Mouse (Mus musculus) hematopoietic stem cell, adult 5-6 weeks (primary cell): ENCODE measurements around the gene Gnas. TPM values are rescaled to one million over a fixed set of nuclear protein-coding genes. Genes with fewer than 3 reads are reported as not detected.

Source experiments
- ATAC-seq, 2 experiments: fragments of 125-278 bp in 1 of 2; replicated peaks in 1 of 2; 2 replicates each; pipeline ENCODE4 v1.8.0; 2016 to 2017; ENCODE audit warnings: inconsistent platforms in 2 of 2, mild to moderate bottlenecking in 2 of 2, moderate number of reproducible peaks in 2 of 2, low read depth in 1 of 2, moderate TSS enrichment in 1 of 2; ENCODE audit not compliant: low FRiP score in 2 of 2, poor library complexity in 2 of 2, severe bottlenecking in 2 of 2, insufficient read depth in 1 of 2, low TSS enrichment in 1 of 2
- total RNA-seq: library from RNA; stranded (forward); fragments of 172-1452, 232-1000 nt; gene quantifications from 2 replicates; pipeline ENCODE4 v1.2.3, GENCODE M21; 2017

Gnas gene
- total RNA-seq, 1 experiment from 2014 or later, result 262 TPM

DNA sequence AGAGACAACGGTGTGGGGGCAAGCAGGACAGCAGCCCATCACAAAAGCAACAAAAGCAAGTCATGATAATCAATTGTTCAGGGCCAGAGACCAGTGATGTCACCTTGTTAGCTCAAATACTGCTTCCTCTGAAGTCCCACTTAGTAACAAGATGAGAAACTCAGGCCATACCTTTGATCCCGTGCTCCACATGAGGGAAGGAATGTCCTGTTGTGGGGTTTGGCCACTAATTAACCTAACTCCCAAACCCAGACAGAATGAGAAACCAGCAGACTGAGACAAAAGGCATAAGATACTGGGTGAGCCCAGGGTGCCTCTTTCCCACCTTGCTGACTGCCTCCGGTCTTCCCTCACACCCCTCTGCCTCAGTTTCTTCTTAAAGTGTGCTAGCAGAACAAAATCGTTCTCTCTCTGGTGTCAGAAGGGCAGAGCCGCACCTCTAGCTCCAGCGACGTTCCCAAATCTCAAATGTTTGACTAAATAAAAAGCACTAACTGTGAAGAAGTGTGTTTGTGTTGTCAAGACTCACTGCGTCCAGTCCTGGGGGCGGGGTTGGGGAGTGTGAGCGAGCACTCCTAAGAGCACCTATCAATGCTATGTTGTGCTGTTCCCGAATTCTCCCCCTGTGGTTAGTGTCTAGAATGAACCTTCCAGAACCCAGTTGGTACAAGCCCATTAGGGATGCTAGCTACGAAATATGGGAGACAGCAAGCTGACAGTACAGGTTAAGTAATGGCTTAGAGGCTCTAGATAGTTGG lies 4.7 kb downstream of the Gnas start:
- ATAC-seq, result no peak

DNA sequence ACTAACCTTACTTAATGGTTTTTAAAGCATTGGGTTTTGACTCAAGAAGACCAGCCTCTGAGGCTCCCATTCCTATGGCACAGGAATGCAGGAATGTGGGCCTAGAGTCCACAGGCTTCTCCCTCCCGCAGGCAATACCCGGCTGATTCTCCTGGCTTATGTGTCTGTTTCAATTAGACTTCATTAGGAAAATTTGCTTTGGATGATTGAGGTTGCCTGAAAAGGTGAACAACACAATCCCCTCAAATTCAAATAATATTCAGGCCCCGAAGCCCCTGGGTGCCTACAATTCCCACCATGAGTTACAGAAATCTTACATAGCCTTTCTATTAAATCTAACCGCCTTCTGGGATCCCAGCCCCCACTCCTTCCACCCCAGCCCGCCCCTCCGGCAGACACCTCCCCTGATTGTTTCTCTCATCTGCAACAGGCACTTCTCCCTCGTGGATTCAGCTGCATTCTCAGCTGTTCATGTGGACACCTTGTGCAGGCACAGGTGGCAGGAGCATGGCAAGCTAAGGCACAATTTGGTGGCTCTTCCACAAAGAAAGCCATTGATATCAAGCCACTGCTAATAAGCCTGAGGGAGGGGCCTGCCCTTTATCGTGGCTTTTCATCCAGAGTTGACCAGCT lies 7.0 kb downstream of the Gnas start:
- no peak for ATAC-seq

DNA sequence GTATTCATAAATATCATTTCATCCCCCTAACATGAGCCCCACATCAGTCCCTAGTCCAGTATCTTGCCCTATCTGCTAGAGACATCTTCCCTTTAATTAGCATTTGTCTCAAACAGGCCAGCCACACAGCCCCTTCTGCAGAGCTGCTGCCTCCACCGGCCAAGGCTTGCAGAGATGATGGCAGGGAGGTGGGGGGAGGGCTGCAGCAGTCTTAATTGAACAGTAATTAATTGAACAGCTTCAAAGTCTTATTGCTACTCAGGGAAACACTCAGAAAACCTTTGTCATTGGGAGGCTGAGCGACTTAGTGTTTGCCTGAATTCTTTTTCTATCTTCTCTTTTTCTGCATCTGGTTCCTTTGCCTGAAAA lies 7.5 kb downstream of the Gnas start:
- no peak for ATAC-seq

DNA sequence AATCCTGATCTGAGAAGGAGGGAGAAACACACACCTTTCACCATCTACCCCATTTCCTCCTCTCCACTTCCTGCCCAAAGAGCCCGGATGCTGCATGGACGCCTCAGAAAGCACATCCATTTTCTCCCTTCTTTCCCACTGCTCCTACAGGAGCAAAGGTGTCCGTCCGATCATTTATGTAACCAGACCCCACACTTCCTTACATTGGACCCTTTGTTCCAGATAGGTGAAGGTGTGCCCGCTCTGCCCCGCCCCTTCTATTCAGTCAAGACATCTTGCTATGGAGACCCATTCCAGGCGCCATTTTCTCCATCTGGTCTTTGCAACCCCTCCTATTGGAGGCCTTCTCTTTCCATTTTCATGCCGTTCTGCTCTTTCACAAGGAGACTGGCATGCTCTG lies 10.3 kb downstream of the Gnas start:
- no peak for ATAC-seq

DNA sequence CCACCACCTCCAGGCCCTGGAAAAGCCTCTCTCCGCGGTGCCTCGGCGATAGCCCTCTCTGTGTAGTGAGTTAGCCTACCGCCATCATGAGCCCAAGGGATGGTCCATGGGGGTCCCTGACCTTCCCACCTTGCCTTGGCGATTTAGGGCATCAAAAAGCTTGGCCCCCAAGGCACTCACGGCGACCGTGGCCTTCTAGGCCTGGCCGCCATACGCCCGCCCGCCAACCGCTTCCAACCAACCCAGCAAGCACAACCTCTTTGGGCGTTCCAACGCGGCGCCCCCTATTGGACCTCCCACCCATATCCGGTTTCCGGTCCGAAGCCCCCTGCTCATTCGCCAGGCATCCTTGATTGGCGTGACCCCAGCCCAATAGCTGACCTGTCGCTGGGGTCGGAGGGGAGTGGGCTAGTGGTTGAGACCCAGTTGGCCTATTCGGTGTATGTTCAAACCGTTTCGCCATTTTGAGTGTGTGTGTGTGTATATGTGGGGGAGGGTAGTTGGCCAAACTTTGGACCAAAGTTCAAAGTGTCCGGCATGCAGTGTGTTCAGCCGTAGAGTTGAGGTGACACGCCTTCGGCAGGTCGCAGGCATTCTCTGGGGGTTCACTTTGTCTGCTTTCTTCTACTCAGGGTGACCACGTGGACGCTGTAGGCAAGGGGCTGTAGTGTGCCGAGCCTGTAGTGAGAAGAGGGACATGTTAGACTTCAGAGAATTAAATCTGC lies 11.2 kb downstream of the Gnas start:
- peak; percentile 13 to 20; a peak in 1 of 4 replicates for ATAC-seq

DNA sequence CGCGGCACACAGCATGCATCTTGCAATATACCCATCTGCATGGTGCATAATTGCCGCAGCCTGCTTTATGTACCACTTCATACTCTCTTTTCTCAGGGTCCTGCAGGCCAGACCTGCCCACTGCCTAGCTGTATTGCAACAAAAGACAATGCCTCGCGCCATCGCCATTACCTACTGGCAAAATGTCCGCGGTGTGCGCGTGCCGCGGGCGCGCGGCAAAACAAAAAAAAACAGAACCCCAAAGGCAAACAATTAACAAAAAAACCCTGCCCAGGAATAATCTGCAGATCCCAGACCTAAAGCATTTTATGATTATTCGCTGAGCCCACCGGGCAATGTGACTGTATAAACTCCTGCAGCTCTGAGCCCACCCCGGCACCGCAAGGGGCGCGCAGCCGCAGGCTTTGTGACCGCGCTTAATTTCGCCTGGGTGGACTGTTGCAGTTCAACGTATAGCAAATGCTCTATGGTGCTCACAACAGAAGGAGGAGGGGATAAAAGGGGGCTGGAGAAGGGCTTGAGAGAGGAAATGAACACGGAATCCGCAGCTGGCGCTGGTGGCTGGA lies 11.9 kb downstream of the Gnas start:
- no peak for ATAC-seq

DNA sequence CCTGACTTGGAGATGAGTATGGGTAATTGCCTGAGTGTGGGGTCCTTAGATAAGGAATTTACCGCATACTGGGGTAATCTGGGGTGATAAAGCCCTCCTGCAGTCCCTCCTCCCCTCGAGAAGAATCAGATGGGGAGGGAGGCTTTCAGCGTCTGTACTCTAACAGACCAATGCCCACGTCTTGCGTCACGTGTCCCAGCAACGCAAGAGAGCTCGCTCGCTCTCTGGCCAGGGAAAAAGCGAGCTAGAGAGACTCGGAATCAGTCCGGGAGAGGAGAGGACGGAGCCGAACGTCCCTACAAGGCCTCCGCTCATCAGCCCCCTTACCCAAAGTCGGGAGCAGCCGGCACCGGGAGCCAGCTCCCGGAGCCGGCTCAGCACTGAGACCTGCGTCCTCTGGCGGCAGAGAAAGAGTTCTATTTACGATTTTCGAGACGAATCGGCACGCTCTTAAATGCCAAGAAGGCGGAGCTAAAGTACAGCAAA lies 13.0 kb downstream of the Gnas start:
- no peak for ATAC-seq

DNA sequence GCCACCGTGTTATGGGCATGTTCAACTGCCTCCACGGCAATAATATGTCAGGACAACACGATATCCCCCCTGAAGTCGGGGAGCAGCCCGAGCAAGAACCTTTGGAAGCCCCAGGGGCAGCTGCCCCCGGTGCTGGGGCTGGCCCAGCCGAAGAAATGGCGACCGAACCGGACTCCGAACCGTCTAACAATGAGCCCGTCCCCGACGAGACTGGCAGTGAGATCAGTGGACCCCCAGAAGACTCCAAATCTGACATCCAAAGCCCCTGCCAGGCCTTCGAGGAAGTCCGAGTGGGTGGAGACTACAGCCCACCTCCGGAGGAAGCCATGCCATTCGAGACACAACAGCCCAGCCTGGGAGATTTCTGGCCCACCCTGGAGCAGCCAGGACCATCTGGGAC lies 13.7 kb downstream of the Gnas start:
- ATAC-seq, result no peak

DNA sequence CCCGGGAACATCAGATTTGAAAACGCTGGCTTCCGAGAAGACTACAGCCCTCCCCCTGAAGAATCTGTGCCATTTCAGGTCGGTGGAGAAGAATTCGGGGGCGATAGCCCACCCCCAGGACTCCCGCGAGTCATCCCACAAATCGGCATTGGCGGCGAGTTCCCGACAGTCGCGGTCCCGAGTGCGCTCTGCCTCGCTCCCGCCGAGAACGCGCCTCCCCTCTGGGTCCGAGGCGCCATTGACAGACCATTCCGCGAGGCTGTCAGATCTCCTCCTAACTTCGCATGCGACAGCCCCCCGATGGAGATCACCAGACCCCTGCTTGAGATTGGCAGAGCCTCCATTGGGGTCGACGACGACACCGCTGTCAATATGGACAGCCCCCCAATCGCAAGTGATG lies 14.4 kb downstream of the Gnas start:
- ATAC-seq, result no peak

DNA sequence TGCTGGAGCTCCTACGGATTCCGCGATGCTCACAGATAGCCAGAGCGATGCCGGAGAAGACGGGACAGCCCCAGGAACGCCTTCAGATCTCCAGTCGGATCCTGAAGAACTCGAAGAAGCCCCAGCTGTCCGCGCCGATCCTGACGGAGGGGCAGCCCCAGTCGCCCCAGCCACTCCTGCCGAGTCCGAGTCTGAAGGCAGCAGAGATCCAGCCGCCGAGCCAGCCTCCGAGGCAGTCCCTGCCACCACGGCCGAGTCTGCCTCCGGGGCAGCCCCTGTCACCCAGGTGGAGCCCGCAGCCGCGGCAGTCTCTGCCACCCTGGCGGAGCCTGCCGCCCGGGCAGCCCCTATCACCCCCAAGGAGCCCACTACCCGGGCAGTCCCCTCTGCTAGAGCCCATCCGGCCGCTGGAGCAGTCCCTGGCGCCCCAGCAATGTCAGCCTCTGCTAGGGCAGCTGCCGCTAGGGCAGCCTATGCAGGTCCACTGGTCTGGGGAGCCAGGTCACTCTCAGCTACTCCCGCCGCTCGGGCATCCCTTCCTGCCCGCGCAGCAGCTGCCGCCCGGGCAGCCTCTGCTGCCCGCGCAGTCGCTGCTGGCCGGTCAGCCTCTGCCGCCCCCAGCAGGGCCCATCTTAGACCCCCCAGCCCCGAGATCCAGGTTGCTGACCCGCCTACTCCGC lies 15.1 kb downstream of the Gnas start:
- ATAC-seq, result no peak

DNA sequence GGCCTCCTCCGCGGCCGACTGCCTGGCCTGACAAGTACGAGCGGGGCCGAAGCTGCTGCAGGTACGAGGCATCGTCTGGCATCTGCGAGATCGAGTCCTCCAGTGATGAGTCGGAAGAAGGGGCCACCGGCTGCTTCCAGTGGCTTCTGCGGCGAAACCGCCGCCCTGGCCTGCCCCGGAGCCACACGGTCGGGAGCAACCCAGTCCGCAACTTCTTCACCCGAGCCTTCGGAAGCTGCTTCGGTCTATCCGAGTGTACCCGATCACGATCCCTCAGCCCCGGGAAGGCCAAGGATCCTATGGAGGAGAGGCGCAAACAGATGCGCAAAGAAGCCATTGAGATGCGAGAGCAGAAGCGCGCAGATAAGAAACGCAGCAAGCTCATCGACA lies 15.6 kb downstream of the Gnas start:
- ATAC-seq, result no peak

DNA sequence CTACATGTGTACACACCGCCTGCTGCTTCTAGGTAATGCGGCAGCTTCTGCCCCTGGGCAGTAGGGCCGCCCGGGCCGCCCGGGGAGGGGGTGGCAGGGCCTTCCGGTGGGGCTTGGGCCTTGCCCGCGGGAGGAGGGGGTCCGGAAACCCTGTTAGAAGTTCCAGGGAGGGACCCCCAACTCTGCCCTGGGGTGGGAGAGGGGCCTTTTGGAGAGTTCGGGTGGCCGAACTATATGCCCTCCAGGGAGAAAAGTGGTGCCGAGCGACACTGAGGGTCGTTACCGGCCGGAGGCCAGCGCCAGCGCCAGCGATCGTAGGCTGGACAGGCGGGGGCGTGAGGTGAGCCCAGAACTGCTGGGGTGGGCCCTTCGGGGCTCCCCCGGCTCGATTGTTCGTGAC lies 16.1 kb downstream of the Gnas start:
- no peak for ATAC-seq

DNA sequence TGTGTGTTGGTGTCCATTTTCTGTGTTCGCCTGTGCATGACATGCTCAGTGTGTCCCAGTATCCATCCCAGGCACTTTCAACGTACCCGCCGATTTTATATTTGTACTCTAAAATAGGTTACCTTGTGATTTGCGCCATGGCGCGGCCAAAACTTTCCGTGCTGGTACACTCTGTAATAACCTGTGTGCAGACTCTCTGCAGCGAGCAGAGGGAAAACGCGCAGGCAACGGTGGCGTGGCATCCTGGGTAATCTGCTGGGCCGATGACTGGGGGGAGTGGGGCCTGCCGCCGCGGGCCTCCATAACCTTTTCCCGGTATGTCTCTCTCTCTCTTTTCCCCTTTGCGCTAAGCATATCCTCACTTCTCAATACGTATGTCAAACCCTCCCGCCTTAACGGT lies 16.5 kb downstream of the Gnas start:
- ATAC-seq, result no peak

DNA sequence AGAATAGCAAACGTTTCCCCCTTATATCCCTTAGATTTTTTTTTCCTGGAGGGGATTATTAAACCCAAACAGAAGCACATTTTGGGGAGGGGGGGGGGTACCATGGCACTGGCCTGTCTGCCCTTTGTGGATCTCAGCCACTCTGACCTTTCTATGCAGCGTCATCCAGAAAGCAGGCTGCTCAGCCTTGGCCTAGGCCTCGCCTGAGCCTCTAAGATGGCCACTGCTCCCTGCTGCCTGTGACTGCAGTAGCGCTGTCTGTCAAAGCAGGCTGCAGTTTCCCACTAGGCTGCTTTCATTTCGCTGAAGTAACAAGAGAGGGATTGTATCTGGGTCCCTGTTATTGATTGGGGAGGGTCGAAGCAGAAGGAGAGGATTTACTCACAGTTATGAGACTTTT lies 18.4 kb downstream of the Gnas start:
- ATAC-seq, result no peak

DNA sequence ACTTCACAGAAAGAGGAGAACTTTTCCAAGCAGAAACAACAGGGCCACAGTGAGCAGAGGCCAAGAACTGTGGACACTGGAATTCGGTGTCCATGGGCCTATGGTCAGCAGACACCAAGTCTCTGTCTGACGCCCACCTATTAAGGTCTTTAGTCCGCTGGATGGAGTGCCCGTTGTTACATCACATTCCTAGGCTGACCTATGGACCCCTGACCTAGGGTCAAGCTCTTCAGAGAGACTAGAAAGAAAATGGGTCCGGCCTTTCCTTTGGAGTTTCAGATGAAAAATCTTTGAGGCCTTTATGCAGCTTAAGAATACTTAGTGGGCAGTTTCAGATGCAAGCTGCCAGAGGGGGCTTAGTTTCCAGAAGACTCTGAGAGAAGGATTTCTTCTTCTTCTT lies 21.5 kb downstream of the Gnas start:
- ATAC-seq, result no peak

DNA sequence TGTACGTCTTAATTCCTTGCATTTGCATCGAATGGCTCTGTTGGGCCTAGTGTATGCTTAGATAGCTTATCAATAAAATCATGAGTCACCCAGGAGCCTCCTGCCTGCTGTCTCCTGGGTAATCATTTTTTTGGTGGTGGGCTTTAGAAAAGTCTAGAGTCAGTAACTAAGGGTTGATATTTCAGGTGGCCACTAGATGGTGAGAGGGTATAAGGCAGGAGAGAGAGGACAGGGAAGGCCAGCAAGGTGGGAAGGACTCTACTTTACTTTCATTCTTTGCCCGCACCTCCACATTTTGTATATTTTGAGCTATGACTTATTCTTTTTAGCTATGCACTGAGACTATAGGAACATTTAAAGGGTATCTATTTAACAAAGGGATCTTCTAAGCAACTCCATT lies 23.8 kb downstream of the Gnas start:
- no peak for ATAC-seq

DNA sequence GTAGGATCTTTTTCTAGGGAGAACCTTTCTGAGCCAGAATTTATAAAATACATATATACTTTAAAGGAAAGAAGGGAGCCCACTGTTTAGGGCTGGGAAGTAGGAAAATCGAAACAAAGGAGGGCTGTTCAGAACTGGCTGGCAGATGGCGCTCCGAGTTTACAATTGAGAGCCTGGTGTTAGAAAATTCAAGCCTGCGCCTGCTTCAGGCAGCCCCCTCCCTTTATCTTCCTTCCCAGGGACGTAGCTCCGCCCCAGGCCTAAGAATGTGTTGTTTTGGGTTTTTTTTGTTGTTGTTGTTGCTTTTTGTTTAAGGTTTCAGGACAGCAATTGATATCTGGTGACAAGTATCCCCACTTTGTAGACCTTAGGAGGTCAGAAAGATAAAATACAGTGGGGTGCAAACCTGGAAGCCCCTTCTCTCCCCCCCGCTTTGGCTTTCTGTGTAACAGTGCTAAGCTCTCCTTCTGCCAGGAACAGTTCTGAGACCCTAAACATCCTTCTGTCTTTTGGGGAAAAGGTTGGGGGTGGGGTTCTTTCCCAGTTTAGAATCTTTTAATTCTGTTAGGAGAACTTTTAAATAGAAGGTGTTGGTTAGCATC lies 26.9 kb downstream of the Gnas start:
- peak; percentile 73 to 76 for ATAC-seq
